Mouse (Mus musculus): Measurements from ENCODE around the gene Sorcs1. TPM values are rescaled to one million over a fixed set of nuclear protein-coding genes. Genes with fewer than 3 reads are reported as not detected.

The Sorcs1 gene
- polyA plus RNA-seq, 1 experiment from 2014 or later = 3.9 TPM

- H3K9ac ChIP-seq = no peak overlapping the region
- H3K4me2 ChIP-seq = no peak overlapping the region
- no peaks in the 10 kb centered on the region for H3K9me3 ChIP-seq (replicated peaks)
- no peak overlapping the region for H3K27ac ChIP-seq
- no peaks in the 10 kb centered on the region for H3K36me3 ChIP-seq
- H3K4me1 ChIP-seq = 0 out of 2 replicates have a peak, but pooled peaks cover 3% of the 10 kb centered on the region
- WGBS = 53% methylated on average over 21 of the region's 21 CpGs
- H3K27me3 ChIP-seq = no peaks in the 10 kb centered on the region
- ATAC-seq (replicated peaks; ENCODE audit: low FRiP score) = 0 out of 2 replicates have a peak, but pooled peaks have one; percentile 43
- no peak overlapping the region for H3K4me3 ChIP-seq (replicated peaks)
Measured at GRCm38 (mm10) chr19:50184901-50185623, 493.4 kb downstream of the Sorcs1 start.

DNA sequence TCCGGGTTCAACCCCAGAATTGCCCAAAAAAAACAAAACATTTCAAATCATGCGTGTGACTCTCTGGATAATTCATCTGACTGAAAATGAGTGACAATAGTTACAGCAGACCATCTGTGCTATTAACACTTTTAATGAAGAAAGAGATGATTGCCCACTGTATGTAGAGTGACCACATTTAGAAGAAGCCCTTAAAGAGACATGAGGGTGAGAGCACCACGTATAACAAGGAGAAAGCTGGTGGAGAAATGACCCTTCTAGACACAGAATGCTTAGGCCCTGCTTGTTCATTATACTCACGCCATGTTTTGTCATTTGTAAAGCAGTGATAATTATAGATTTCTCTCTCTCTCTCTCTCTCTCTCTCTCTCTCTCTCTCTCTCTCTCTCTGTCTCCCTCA lies 499.6 kb downstream of the Sorcs1 start:
- Histone ChIP-seq H3K9ac (no peak overlapping the region), H3K4me1 (no peaks in the 10 kb centered on the region), H3K27me3 (no peaks in the 10 kb centered on the region), H3K4me2 (no peak overlapping the region), H3K36me3 (no peaks in the 10 kb centered on the region), H3K4me3 (replicated peaks) (no peak overlapping the region), H3K9me3 (replicated peaks) (no peaks in the 10 kb centered on the region), H3K27ac (no peak overlapping the region)
- no peak for ATAC-seq (replicated peaks; ENCODE audit: low FRiP score)
- 65% methylated on average over 4 of the region's 4 CpGs for WGBS

- Histone ChIP-seq H3K4me3 (replicated peaks) (no peak overlapping the region), H3K9me3 (replicated peaks) (no peaks in the 10 kb centered on the region), H3K4me1 (no peaks in the 10 kb centered on the region), H3K27ac (no peak overlapping the region), H3K9ac (no peak overlapping the region), H3K4me2 (no peak overlapping the region), H3K27me3 (no peaks in the 10 kb centered on the region), H3K36me3 (no peaks in the 10 kb centered on the region)
- ATAC-seq (replicated peaks; ENCODE audit: low FRiP score) = no peak
- 76% methylated on average over 4 of the region's 4 CpGs for WGBS
Measured at GRCm38 (mm10) chr19:50178151-50178550, 500.3 kb downstream of the Sorcs1 start.

GRCm38 (mm10) chr19:50171849-50172248 lies 506.6 kb downstream of the Sorcs1 start:
- no peak overlapping the region for H3K4me3 ChIP-seq (replicated peaks)
- H3K27ac ChIP-seq = no peak overlapping the region
- H3K36me3 ChIP-seq = no peaks in the 10 kb centered on the region
- no peak overlapping the region for H3K9ac ChIP-seq
- no peak for ATAC-seq (replicated peaks; ENCODE audit: low FRiP score)
- H3K27me3 ChIP-seq = no peaks in the 10 kb centered on the region
- H3K4me2 ChIP-seq = no peak overlapping the region
- no peaks in the 10 kb centered on the region for H3K4me1 ChIP-seq
- WGBS = 73% methylated on average over 4 of the region's 4 CpGs
- H3K9me3 ChIP-seq (replicated peaks) = no peaks in the 10 kb centered on the region

GRCm38 (mm10) chr19:50151111-50151510 lies 527.3 kb downstream of the Sorcs1 start:
- Histone ChIP-seq H3K9me3 (replicated peaks) (no peaks in the 10 kb centered on the region), H3K36me3 (no peaks in the 10 kb centered on the region), H3K27me3 (no peaks in the 10 kb centered on the region), H3K4me3 (replicated peaks) (no peak overlapping the region), H3K4me1 (no peaks in the 10 kb centered on the region), H3K4me2 (no peak overlapping the region), H3K27ac (no peak overlapping the region), H3K9ac (no peak overlapping the region)
- 82% methylated on average over 6 of the region's 6 CpGs for WGBS
- no peak for ATAC-seq (replicated peaks; ENCODE audit: low FRiP score)

DNA sequence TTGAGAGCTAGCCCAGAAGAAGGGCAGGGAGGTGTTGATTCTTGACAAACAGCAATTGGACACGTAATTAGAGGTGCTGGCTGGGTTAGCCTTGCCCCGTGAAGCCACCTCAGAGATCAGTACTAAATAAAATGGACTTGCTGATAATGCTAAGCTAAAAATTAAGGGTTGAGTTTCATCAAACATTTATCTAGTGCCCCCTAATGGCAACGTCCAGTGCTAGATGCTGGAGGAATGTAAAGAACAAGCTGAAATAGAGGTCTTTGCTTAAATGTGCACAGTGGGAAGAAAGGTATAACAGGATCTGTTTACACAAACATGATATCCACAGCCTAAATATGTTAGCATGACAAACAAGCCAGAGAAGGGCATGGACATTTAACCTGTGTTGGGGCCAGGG lies 532.5 kb downstream of the Sorcs1 start:
- no peaks in the 10 kb centered on the region for H3K9me3 ChIP-seq (replicated peaks)
- H3K4me2 ChIP-seq = no peak overlapping the region
- 23% methylated on average over 3 of the region's 3 CpGs for WGBS
- no peak overlapping the region for H3K9ac ChIP-seq
- no peak overlapping the region for H3K4me3 ChIP-seq (replicated peaks)
- no peaks in the 10 kb centered on the region for H3K27me3 ChIP-seq
- no peak overlapping the region for H3K27ac ChIP-seq
- no peak for ATAC-seq (replicated peaks; ENCODE audit: low FRiP score)
- H3K36me3 ChIP-seq = no peaks in the 10 kb centered on the region
- no peaks in the 10 kb centered on the region for H3K4me1 ChIP-seq

DNA sequence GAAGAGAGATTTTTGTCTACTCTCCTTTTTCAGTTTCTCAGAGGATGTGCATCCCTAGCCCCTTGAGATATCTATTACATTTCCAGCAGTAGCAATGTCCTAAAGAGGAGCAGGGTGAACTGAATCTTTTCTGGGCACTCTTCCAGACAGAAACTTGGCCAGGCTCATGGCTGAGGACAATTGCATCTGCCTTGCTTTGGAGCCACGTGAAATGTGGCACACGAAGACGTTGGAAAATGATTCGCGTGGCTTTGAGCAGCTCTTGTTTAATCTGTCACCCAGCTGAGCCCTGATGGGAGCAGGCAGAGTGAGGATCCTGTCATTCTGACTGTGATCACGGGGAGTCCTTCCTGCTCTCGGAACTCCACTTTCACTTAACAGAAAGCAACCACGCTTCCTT lies 536.6 kb downstream of the Sorcs1 start:
- Histone ChIP-seq H3K36me3 (no peaks in the 10 kb centered on the region), H3K4me2 (no peak overlapping the region), H3K9me3 (replicated peaks) (no peaks in the 10 kb centered on the region), H3K4me1 (no peaks in the 10 kb centered on the region), H3K4me3 (replicated peaks) (no peak overlapping the region), H3K27me3 (no peaks in the 10 kb centered on the region), H3K9ac (no peak overlapping the region), H3K27ac (no peak overlapping the region)
- ATAC-seq (replicated peaks; ENCODE audit: low FRiP score) = no peak
- whole genome bisulfite sequencing = 60% methylated on average over 8 of the region's 8 CpGs

GRCm38 (mm10) chr19:50134656-50135055 lies 543.8 kb downstream of the Sorcs1 start:
- Histone ChIP-seq H3K4me3 (replicated peaks) (no peak overlapping the region), H3K36me3 (no peaks in the 10 kb centered on the region), H3K9me3 (replicated peaks) (no peaks in the 10 kb centered on the region), H3K27me3 (no peaks in the 10 kb centered on the region), H3K9ac (no peak overlapping the region), H3K27ac (no peak overlapping the region), H3K4me1 (no peaks in the 10 kb centered on the region), H3K4me2 (no peak overlapping the region)
- ATAC-seq (replicated peaks; ENCODE audit: low FRiP score) = no peak
- 76% methylated on average over 1 of the region's 1 CpGs for WGBS

GRCm38 (mm10) chr19:50105842-50106585 lies 572.4 kb downstream of the Sorcs1 start:
- 65% methylated on average over 4 of the region's 4 CpGs for WGBS
- H3K27me3 ChIP-seq = no peaks in the 10 kb centered on the region
- no peak overlapping the region for H3K4me2 ChIP-seq
- H3K4me1 ChIP-seq = no peaks in the 10 kb centered on the region
- no peak overlapping the region for H3K4me3 ChIP-seq (replicated peaks)
- no peaks in the 10 kb centered on the region for H3K36me3 ChIP-seq
- no peak for ATAC-seq (replicated peaks; ENCODE audit: low FRiP score)
- H3K9ac ChIP-seq = no peak overlapping the region
- no peaks in the 10 kb centered on the region for H3K9me3 ChIP-seq (replicated peaks)
- no peak overlapping the region for H3K27ac ChIP-seq

Small RNA genes within 50 kb of the gene (microRNA-seq; reads per million reads assigned to microRNA genes)
- not detected for gene Gm27749
